Mouse (Mus musculus) olfactory bulb, adult 2 months (tissue): ENCODE results near the gene Tlk1. TPM values are rescaled to one million over a fixed set of nuclear protein-coding genes. Genes with fewer than 3 reads are reported as not detected.

ENCODE experiments used
- H3K27ac ChIP-seq: fragments of 200-500 bp; 2 replicates; pipeline ENCODE4 v1.5.1; 2012; ENCODE audit warnings: low read depth, low read length; ENCODE audit not compliant: insufficient read depth
- H3K4me1 ChIP-seq: fragments of 200-500 bp; 2 replicates; pipeline ENCODE4 v1.6.1; 2012; ENCODE audit warnings: low read length; ENCODE audit not compliant: control insufficient read depth, insufficient read depth
- H3K4me3 ChIP-seq: fragments of 200-500 bp; 2 replicates; pipeline ENCODE4 v1.5.1; 2012; ENCODE audit warnings: mild to moderate bottlenecking, low read depth, low read length, moderate library complexity; ENCODE audit not compliant: insufficient read depth
- CTCF ChIP-seq: fragments of 200-500 bp; IDR thresholded peaks from 2 replicates; pipeline ENCODE4 v1.5.1; 2012; ENCODE audit warnings: low read depth, mild to moderate bottlenecking, low read length, moderate library complexity; ENCODE audit not compliant: insufficient read depth
- POLR2A ChIP-seq: fragments of 200-500 bp; IDR thresholded peaks from 2 replicates; pipeline ENCODE4 v1.6.1; 2012; ENCODE audit warnings: mild to moderate bottlenecking, low read depth, low read length, moderate library complexity; ENCODE audit not compliant: insufficient read depth
- WGBS: fragments of 180-500 bp; shearing (Covaris S2); methylation state at CpG from one replicate; pipeline ENCODE4 v1.1.7; 2018; 5-methylcytosine and 5-hydroxymethylcytosine counted together
- polyA plus RNA-seq: library from polyadenylated mRNA; stranded (reverse); fragments of >200 nt; gene quantifications from 2 replicates; pipeline ENCODE4 v1.2.4, GENCODE M21; 2012; ENCODE audit warnings: low replicate concordance; ENCODE audit not compliant: missing spikeins, insufficient read depth, insufficient read length

Tlk1 gene
- polyA plus RNA-seq, 1 experiment = not detected

DNA sequence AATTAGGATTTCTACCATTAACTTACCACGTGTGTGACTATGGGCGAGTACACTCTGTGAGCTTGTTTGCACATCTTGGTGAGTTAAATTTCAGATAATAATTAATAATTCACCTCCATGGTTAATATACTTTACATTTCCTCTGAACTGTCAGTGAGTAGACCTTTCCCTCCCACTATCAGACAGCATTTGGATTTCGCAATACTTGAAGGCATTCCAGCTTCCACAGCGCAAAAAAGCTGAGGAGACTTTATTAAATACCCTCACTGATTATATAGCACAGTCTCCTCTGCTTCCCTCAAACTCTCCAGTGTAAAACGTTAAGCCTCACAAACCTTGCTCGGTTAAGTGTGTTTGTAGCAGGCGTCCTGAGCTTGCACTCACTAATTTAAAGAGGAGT lies 60.8 kb downstream of the Tlk1 start:
- 78% methylated on average over 7 of the region's 7 CpGs for WGBS
- TF ChIP-seq POLR2A (no peak), CTCF (no peak)

DNA sequence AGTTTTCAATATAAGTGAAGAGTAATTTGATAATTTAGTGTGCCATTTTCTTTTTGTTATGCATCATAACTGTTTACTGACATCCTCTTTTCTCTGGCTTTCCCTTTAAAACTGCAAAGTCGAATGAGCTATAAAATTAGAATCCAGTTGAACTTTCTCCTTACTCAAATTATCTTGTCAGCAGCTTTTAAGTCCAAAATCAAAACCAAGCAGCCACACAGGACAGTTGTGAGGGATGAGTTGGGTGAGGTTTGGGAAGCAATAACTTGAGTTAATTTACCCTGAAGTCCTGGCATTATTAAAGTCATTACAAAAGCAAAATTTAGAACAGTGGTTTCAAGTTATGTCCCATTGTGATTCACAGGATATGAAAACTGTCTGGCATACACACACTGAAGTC lies 62.8 kb downstream of the Tlk1 start:
- H3K27ac ChIP-seq = no peak overlapping the region
- no peak overlapping the region for H3K4me3 ChIP-seq
- no peak for TF ChIP-seq POLR2A
- no peak for TF ChIP-seq CTCF
- no peaks in the 10 kb centered on the region for H3K4me1 ChIP-seq
- 62% methylated on average over 1 of the region's 1 CpGs for WGBS

More for the DNA sequence above, 60.8 kb downstream of the Tlk1 start:
- Histone ChIP-seq H3K27ac (no peak overlapping the region), H3K4me1 (no peaks in the 10 kb centered on the region), H3K4me3 (no peak overlapping the region)

DNA sequence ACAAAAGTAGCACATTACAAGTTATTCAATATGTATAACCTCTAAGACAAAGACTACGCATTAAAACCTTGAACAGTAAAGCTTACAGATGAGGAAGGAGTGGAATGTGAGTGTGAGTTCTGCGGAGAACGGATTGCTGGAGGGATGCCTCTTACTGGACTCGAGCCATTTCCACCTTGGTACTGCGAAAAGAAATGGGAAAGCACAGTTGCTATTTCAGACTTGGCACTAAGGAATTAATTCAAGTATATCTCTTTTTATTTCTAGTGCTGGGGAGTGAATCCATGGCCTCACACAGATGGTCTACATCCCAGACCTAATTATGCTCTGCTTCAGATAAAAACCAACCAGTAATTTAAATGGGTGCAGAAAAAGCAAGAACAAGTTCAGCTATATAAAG lies 73.4 kb downstream of the Tlk1 start:
- no peak overlapping the region for H3K4me3 ChIP-seq
- 77% methylated on average over 5 of the region's 5 CpGs for WGBS
- H3K4me1 ChIP-seq = no peaks in the 10 kb centered on the region
- TF ChIP-seq CTCF = no peak
- TF ChIP-seq POLR2A = no peak
- H3K27ac ChIP-seq = no peak overlapping the region

DNA sequence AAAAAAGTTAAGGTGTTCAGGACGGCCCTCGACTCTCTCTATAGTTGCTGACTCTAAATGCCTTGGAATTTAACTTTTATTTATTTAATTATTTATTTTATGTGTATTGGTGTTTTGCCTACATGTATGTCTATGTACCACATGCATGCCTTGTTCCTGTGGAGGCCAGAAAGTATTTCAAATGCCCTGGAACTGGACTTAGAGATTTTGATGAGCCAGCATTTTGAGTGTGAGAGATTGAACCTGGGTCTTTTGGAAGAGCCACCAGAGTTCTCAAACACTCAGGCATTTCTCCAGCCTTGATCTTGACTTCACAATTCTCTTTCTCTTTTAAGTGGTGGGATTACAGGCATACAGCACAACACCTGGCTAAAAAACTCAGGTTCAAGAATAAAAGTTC lies 73.9 kb downstream of the Tlk1 start:
- 97% methylated on average over 2 of the region's 2 CpGs for WGBS
- no peak overlapping the region for H3K4me3 ChIP-seq
- H3K4me1 ChIP-seq = no peaks in the 10 kb centered on the region
- no peak overlapping the region for H3K27ac ChIP-seq
- TF ChIP-seq POLR2A (no peak), CTCF (no peak)

DNA sequence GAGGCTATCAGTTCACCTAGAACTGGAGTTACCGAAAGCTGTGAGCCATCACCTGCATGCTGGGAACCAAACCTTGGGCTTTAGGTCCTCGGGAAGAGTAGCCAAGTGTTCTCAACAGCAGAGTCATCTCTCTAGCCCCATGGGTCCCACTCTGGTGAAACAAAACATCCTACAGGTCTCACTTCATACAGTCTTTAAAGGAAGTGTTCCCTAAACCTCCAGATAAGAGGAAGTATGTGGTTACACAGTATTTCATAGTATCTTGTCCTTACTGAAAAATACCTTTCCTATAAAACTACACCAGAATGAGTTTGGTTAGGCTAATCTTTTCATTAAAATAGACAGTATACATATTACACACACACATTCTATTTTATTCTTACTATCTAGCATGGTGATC lies 82.9 kb downstream of the Tlk1 start:
- H3K4me3 ChIP-seq = no peak overlapping the region
- no peaks in the 10 kb centered on the region for H3K4me1 ChIP-seq
- TF ChIP-seq CTCF = no peak
- no peak for TF ChIP-seq POLR2A
- WGBS = 64% methylated on average over 2 of the region's 2 CpGs
- no peak overlapping the region for H3K27ac ChIP-seq

DNA sequence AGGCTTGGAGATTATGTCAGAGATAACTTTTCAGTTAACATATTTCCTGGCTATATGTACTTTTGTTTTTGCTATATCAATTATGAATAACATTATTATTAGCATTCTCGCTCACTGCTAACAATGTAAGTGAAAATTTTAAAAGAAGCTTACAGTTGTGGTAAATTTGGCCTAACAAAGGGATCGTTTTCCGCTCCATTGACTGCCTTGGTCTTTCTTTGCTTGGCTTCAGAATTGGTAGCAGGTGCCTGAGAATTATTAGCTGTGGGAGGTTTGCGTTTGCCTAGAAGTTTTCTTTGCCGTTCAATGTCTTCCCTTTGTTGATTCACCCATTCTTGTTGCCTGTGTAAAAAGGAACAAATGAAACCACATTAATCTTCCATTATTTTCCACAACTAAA lies 83.6 kb downstream of the Tlk1 start:
- TF ChIP-seq POLR2A = no peak
- TF ChIP-seq CTCF = no peak
- Histone ChIP-seq H3K4me1 (no peaks in the 10 kb centered on the region), H3K4me3 (no peak overlapping the region), H3K27ac (no peak overlapping the region)
- 39% methylated on average over 5 of the region's 5 CpGs for WGBS

DNA sequence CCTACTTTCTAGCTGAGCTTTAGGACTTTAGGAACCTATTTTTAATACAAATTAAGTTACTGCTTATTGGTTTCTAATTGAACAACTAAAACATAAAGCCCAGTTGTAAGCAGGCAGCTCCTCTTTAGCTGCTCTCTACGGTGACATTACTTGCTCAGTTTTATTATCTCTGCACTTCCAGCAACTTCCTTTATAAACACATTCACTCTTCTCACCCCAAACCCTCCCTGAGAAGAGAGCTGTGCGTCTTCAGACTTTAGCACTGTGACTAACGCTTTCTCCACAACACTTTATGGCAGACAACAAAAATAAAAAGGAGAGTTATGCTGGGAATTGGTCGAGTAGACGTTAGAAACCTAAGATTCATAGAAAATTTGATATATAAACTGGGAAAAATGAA lies 89.5 kb downstream of the Tlk1 start:
- 42% methylated on average over 5 of the region's 5 CpGs for WGBS
- TF ChIP-seq CTCF = no peak
- H3K4me1 ChIP-seq = no peaks in the 10 kb centered on the region
- no peak overlapping the region for H3K4me3 ChIP-seq
- H3K27ac ChIP-seq = no peak overlapping the region

DNA sequence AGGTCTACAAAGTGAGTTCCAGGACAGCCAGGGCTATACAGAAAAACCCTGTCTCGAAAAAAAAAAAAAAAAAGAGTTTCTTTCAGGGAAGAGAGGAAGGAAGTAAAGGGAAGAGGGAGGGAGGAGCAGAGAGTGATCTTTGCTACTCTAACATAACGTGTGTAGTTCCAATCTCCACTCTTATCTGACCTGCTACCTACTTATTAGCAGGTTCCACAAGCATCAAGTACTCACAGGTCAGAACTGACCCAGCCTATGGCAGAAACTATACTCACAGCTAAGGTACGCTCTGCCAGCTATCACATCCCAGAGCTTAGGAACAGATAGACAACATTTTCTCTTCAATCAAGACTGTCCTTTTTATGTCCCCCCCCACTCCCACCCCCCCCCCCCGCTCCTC lies 90.0 kb downstream of the Tlk1 start:
- no peak for TF ChIP-seq POLR2A
- no peak for TF ChIP-seq CTCF
- WGBS = 68% methylated on average over 4 of the region's 4 CpGs

DNA sequence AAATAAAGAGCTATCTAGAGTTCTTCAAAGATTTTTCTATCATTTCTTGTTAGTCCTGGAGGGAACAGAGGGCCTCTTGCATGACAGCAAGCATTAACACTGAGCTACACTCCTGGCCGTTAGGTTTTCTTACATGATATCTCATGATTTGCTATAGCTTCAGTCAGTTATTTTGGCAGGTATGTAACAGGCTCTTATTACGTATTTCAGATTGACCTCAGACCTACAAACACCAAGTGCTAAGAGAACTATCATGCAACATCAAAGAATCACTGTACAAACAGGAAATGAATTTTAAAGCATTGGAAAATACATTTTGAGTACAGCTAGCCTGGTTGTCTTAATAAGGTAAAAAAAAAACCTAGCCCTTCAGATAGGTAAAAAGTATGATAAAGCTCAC lies 98.4 kb downstream of the Tlk1 start:
- no peak overlapping the region for H3K27ac ChIP-seq
- no peak overlapping the region for H3K4me3 ChIP-seq
- H3K4me1 ChIP-seq = no peaks in the 10 kb centered on the region; the same call in 1 of the 2 replicates
- TF ChIP-seq POLR2A (no peak), CTCF (no peak)
- 89% methylated on average over 2 of the region's 2 CpGs for WGBS

More for the DNA sequence above, 90.0 kb downstream of the Tlk1 start:
- H3K27ac ChIP-seq = no peak overlapping the region
- H3K4me3 ChIP-seq = no peak overlapping the region
- no peaks in the 10 kb centered on the region for H3K4me1 ChIP-seq

DNA sequence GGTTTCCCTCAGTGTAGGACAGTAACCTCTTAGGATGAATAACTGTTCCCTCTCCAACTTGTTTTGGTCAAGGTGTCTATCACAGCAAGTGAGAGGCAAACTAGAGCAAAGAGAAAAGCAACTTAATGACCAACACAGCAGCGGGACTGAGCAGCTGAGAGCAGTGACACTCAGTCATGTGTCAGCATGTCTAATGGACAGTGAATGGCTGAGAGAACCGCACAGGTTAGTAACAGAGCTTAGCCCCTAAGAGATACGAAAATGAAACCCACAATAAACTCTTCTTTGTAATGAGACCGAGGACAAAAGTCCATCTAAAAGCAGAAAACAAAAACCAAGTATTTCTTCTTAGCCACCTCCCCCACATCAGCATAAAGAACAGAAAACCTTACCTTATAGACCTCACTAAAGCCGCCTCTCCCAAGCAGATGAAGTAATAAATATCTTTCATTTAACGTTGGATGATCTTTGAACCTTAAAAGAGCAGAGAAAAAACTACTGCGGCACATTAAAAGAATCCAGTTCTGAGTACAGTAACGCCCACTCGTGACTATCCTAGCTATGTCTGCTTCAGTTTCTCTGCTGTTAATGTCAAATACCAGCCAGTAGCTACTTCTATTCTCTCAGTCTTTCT lies 101.8 kb downstream of the Tlk1 start:
- H3K27ac ChIP-seq = no peak overlapping the region
- TF ChIP-seq CTCF = no peak
- TF ChIP-seq POLR2A = no peak
- WGBS = 83% methylated on average over 9 of the region's 9 CpGs

More for the DNA sequence above, 101.8 kb downstream of the Tlk1 start:
- no peaks in the 10 kb centered on the region; the same call in 1 of the 2 replicates for H3K4me1 ChIP-seq
- H3K4me3 ChIP-seq = no peak overlapping the region
